Mouse (Mus musculus) right cerebral cortex, postnatal 36 days (tissue): ENCODE data around the gene Hrh3.

Source experiments
- DNase-seq, 2 experiments: peaks; one replicate each; pipeline ENCODE4 v3.0.0; 2022; ENCODE audit warnings: low spot score in 2 of 2, mixed read lengths in 1 of 2

The Hrh3 gene

GRCm38 (mm10) chr2:180105441-180106190 is 1.3 kb upstream of the Hrh3 start:
- DNase-seq, result no peak

- no peak for DNase-seq
Observed at GRCm38 (mm10) chr2:180104659-180105377, 530 bp upstream of the Hrh3 start.

GRCm38 (mm10) chr2:180103151-180103977 is 924 bp downstream of the Hrh3 start:
- DNase-seq, result no peak

- DNase-seq, result no peak
Observed at GRCm38 (mm10) chr2:180099529-180099928, 4.8 kb downstream of the Hrh3 start.

- no peak for DNase-seq
Observed at GRCm38 (mm10) chr2:180098167-180098566, 6.1 kb downstream of the Hrh3 start.

- no peak for DNase-seq
Observed at GRCm38 (mm10) chr2:180097585-180097984, 6.7 kb downstream of the Hrh3 start.

- no peak for DNase-seq
Observed at GRCm38 (mm10) chr2:180095711-180096110, 8.6 kb downstream of the Hrh3 start.

GRCm38 (mm10) chr2:180090285-180090684 is 14.0 kb downstream of the Hrh3 start:
- no peak for DNase-seq

GRCm38 (mm10) chr2:180087472-180087871 is 16.8 kb downstream of the Hrh3 start:
- DNase-seq, result no peak

GRCm38 (mm10) chr2:180086637-180087027 is 17.7 kb downstream of the Hrh3 start:
- no peak for DNase-seq

GRCm38 (mm10) chr2:180085926-180086636 is 18.2 kb downstream of the Hrh3 start:
- no peak for DNase-seq

GRCm38 (mm10) chr2:180084565-180084964 is 19.7 kb downstream of the Hrh3 start:
- no peak for DNase-seq

- no peak for DNase-seq
Observed at GRCm38 (mm10) chr2:180083063-180083462, 21.2 kb downstream of the Hrh3 start.

GRCm38 (mm10) chr2:180080680-180081079 is 23.6 kb downstream of the Hrh3 start:
- DNase-seq, result no peak

- no peak for DNase-seq
Observed at GRCm38 (mm10) chr2:180077622-180078021, 26.7 kb downstream of the Hrh3 start.

GRCm38 (mm10) chr2:180072886-180073285 is 31.4 kb downstream of the Hrh3 start:
- no peak for DNase-seq

GRCm38 (mm10) chr2:180071671-180072070 is 32.6 kb downstream of the Hrh3 start:
- DNase-seq, result no peak

GRCm38 (mm10) chr2:180070481-180071453 is 33.5 kb downstream of the Hrh3 start, which contains the start of gene Mtg2:
TSS of gene Mtg2 (plus strand) at chr2:180070588.
- peak; percentile 91 to 93 for DNase-seq

GRCm38 (mm10) chr2:180069770-180070480 is 34.4 kb downstream of the Hrh3 start:
- no peak for DNase-seq
